Mouse (Mus musculus) T-cell, adult 2 months (primary cell): ENCODE data around the gene Tinagl1.

ENCODE experiments used
- DNase-seq: peaks from one replicate; pipeline ENCODE4 v3.0.0; 2022; ENCODE audit warnings: low spot score

Tinagl1 gene

GRCm38 (mm10) chr4:130177536-130177935 lies 2.6 kb upstream of the Tinagl1 start:
- no peak for DNase-seq

GRCm38 (mm10) chr4:130177087-130177486 lies 2.2 kb upstream of the Tinagl1 start:
- no peak for DNase-seq

- no peak for DNase-seq
Observed at GRCm38 (mm10) chr4:130176156-130176720, 1.3 kb upstream of the Tinagl1 start.

GRCm38 (mm10) chr4:130174335-130175031 lies 439 bp downstream of the Tinagl1 start:
- DNase-seq: no peak

GRCm38 (mm10) chr4:130173911-130174311 lies 1.0 kb downstream of the Tinagl1 start:
- no peak for DNase-seq

GRCm38 (mm10) chr4:130173060-130173822 lies 1.7 kb downstream of the Tinagl1 start:
- no peak for DNase-seq

- DNase-seq: no peak
Observed at GRCm38 (mm10) chr4:130171951-130172765, 2.8 kb downstream of the Tinagl1 start.

GRCm38 (mm10) chr4:130170362-130170761 lies 4.6 kb downstream of the Tinagl1 start:
- no peak for DNase-seq

GRCm38 (mm10) chr4:130169411-130169971 lies 5.4 kb downstream of the Tinagl1 start:
- DNase-seq: no peak

- DNase-seq: no peak
Observed at GRCm38 (mm10) chr4:130168280-130169183, 6.4 kb downstream of the Tinagl1 start.

- DNase-seq: no peak
Observed at GRCm38 (mm10) chr4:130167814-130168213, 7.1 kb downstream of the Tinagl1 start.

- DNase-seq: no peak
Observed at GRCm38 (mm10) chr4:130167321-130167720, 7.6 kb downstream of the Tinagl1 start.

- DNase-seq: no peak
Observed at GRCm38 (mm10) chr4:130166592-130166991, 8.3 kb downstream of the Tinagl1 start.

- no peak for DNase-seq
Observed at GRCm38 (mm10) chr4:130166061-130166460, 8.9 kb downstream of the Tinagl1 start.

- DNase-seq: no peak
Observed at GRCm38 (mm10) chr4:130164121-130164520, 10.8 kb downstream of the Tinagl1 start.

GRCm38 (mm10) chr4:130163391-130163861 lies 11.5 kb downstream of the Tinagl1 start:
- DNase-seq: no peak

- no peak for DNase-seq
Observed at GRCm38 (mm10) chr4:130161349-130161748, 13.6 kb downstream of the Tinagl1 start.

- no peak for DNase-seq
Observed at GRCm38 (mm10) chr4:130156812-130157371, 18.0 kb downstream of the Tinagl1 start.

- DNase-seq: no peak
Observed at GRCm38 (mm10) chr4:130154250-130154649, 20.7 kb downstream of the Tinagl1 start.

- DNase-seq: no peak
Observed at GRCm38 (mm10) chr4:130148405-130148804, 26.5 kb downstream of the Tinagl1 start.
